Mouse (Mus musculus) liver, postnatal 0 days (tissue): ENCODE results near the gene Ercc2. TPM values are rescaled to one million over a fixed set of nuclear protein-coding genes. Genes with fewer than 3 reads are reported as not detected.
A peak's percentile ranks its signal among the peaks of the same experiment; 100 is the strongest.

Experiments
- ATAC-seq: fragments of 200-750 bp; cut with Nextera tagmentation; 2 replicates; pipeline ENCODE4 v1.8.0; 2017; ENCODE audit warnings: mild to moderate bottlenecking, moderate library complexity
- DNase-seq: peaks from one replicate; pipeline ENCODE4 v3.0.0-alpha.2; 2016
- H3K27ac ChIP-seq: fragments of 300-500 bp; sonication (generic); 2 replicates; pipeline ENCODE4 v1.5.1; 2014; ENCODE audit warnings: antibody characterized with exemption, moderate library complexity, mild to moderate bottlenecking, low read depth
- H3K27me3 ChIP-seq: fragments of 300-500 bp; sonication (generic); 2 replicates; pipeline ENCODE4 v1.6.1; 2014; ENCODE audit warnings: low read length, control low read depth, mixed read lengths; ENCODE audit not compliant: insufficient read depth
- H3K36me3 ChIP-seq: fragments of 300-500 bp; sonication (generic); replicated peaks from 2 replicates; pipeline ENCODE4 v1.6.1; 2014; ENCODE audit warnings: mild to moderate bottlenecking, control low read depth, low read length, moderate library complexity, mixed read lengths; ENCODE audit not compliant: insufficient read depth
- H3K4me1 ChIP-seq: fragments of 300-500 bp; sonication (generic); 2 replicates; pipeline ENCODE4 v1.6.1; 2014; ENCODE audit warnings: antibody characterized with exemption, mild to moderate bottlenecking, control low read depth; ENCODE audit not compliant: insufficient read depth
- H3K4me2 ChIP-seq: fragments of 300-500 bp; sonication (generic); 2 replicates; pipeline ENCODE4 v1.6.1; 2014; ENCODE audit warnings: low read depth, mild to moderate bottlenecking, low read length, moderate library complexity, mixed read lengths
- H3K4me3 ChIP-seq: fragments of 300-500 bp; sonication (generic); 2 replicates; pipeline ENCODE4 v1.5.1; 2014; ENCODE audit warnings: low read depth, low read length
- H3K9ac ChIP-seq: fragments of 300-500 bp; sonication (generic); replicated peaks from 2 replicates; pipeline ENCODE4 v1.6.1; 2014; ENCODE audit warnings: mild to moderate bottlenecking, moderate library complexity
- H3K9me3 ChIP-seq: fragments of 300-500 bp; sonication (generic); 2 replicates; pipeline ENCODE4 v1.6.1; 2016; ENCODE audit warnings: mild to moderate bottlenecking, control low read depth, low read length, mixed read lengths
- CTCF ChIP-seq: sonication (generic); IDR thresholded peaks from 2 replicates; pipeline ENCODE4 v1.5.1; 2016; ENCODE audit warnings: antibody characterized with exemption, low read depth
- EP300 ChIP-seq: IDR thresholded peaks from 2 replicates; pipeline ENCODE4 v1.6.1; 2016; ENCODE audit warnings: antibody characterized with exemption, low read depth, mild to moderate bottlenecking
- WGBS: fragments of 180-500 bp; shearing (Covaris S2); extraction: QIAGEN DNeasy Blood & Tissue Kit; methylation state at CpG from one replicate; pipeline ENCODE4 v1.1.7; 2014; ENCODE audit not compliant: insufficient replicate concordance; 5-methylcytosine and 5-hydroxymethylcytosine counted together
- polyA plus RNA-seq: library from polyadenylated mRNA; unstranded; fragments of >200 nt; fragmentation: Nextera tagmentation; extraction: Ambion mirVana; gene quantifications from 2 replicates; pipeline ENCODE4 v1.2.1, GENCODE M21; 2015

Ercc2 gene
- polyA plus RNA-seq, 1 experiment from 2014 or later, result 3.8 TPM

- Histone ChIP-seq H3K27me3 (peaks cover 16% of the 10 kb centered on the region), H3K4me3 (no peak overlapping the region), H3K4me2 (no peak overlapping the region), H3K27ac (no peak overlapping the region), H3K9me3 (0 out of 2 replicates have a peak, but pooled peaks cover 3% of the 10 kb centered on the region), H3K9ac (no peak overlapping the region), H3K36me3 (no peaks in the 10 kb centered on the region), H3K4me1 (no peaks in the 10 kb centered on the region)
- ATAC-seq, result no peak
- TF ChIP-seq CTCF, result no peak
- no peak for TF ChIP-seq EP300
- WGBS, result 69% methylated on average over 5 of the region's 5 CpGs
- no peak for DNase-seq
Observed at GRCm38 (mm10) chr7:19411783-19412182, 30.0 kb downstream of the Ercc2 start.

DNA sequence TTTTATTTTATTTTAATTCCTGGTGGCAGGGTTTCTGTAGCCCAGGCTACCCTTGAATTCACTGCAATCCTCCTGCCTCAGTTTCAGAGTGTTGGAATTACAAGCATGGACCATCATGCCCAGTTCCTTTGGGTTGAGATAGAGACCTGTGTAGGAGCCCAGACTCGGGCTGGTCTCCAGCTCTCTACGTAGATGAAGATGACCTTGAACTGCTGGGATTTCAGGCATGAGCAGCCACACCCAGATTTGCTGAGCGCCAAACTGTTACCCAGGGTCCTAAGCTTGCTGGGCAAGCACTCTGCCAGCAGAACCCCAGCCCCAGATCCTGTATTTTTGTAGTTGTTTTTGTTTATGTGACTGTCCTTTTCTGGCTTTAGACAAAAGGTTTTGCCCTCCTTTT, 31.7 kb downstream of the Ercc2 start:
- peaks cover 23% of the 10 kb centered on the region for H3K27me3 ChIP-seq
- no peak overlapping the region for H3K4me3 ChIP-seq
- H3K9me3 ChIP-seq, result 0 out of 2 replicates have a peak, but pooled peaks cover 3% of the 10 kb centered on the region
- ATAC-seq (no peak), DNase-seq (no peak)
- no peak overlapping the region for H3K9ac ChIP-seq
- H3K4me2 ChIP-seq, result no peak overlapping the region
- no peak overlapping the region for H3K27ac ChIP-seq
- no peak for TF ChIP-seq EP300
- no peak for TF ChIP-seq CTCF
- H3K36me3 ChIP-seq, result no peaks in the 10 kb centered on the region
- 71% methylated on average over 3 of the region's 3 CpGs for WGBS
- H3K4me1 ChIP-seq, result no peaks in the 10 kb centered on the region

DNA sequence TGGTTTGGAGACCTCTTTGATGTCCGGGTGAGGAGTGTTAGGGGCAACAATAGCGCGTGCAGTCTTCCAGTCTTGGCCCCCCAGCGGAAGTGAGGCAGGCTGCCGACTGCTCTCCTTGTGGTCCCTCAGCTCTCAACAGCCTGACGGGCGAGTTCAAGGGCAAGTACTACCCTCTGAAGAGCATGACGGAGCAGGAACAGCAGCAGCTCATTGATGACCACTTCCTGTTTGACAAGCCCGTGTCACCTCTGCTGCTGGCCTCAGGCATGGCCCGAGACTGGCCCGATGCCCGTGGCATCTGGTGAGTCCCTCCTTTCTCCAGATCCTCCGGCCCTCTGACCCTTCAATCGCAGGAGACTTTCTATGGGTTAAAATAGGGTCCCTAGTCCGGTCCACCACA, 34.8 kb downstream of the Ercc2 start:
- H3K9me3 ChIP-seq, result 0 out of 2 replicates have a peak, but pooled peaks cover 3% of the 10 kb centered on the region
- ATAC-seq, result no peak
- H3K36me3 ChIP-seq, result no peaks in the 10 kb centered on the region
- peaks cover 43% of the 10 kb centered on the region for H3K27me3 ChIP-seq
- no peak overlapping the region for H3K4me3 ChIP-seq
- H3K9ac ChIP-seq, result no peak overlapping the region
- no peak for TF ChIP-seq CTCF
- no peak for TF ChIP-seq EP300
- no peak for DNase-seq
- no peak overlapping the region for H3K4me2 ChIP-seq
- WGBS, result 54% methylated on average over 15 of the region's 15 CpGs
- H3K4me1 ChIP-seq, result peaks cover 13% of the 10 kb centered on the region
- no peak overlapping the region for H3K27ac ChIP-seq

- DNase-seq (no peak), ATAC-seq (no peak)
- Histone ChIP-seq H3K27ac (no peak overlapping the region), H3K27me3 (peaks cover 37% of the 10 kb centered on the region), H3K4me1 (peaks cover 13% of the 10 kb centered on the region), H3K4me2 (no peak overlapping the region), H3K9ac (no peak overlapping the region), H3K9me3 (no peaks in the 10 kb centered on the region), H3K4me3 (no peak overlapping the region), H3K36me3 (no peaks in the 10 kb centered on the region)
- TF ChIP-seq CTCF, result no peak
- no peak for TF ChIP-seq EP300
- WGBS, result 6% methylated on average over 26 of the region's 28 CpGs
Observed at GRCm38 (mm10) chr7:19420121-19420520, 38.3 kb downstream of the Ercc2 start.

DNA sequence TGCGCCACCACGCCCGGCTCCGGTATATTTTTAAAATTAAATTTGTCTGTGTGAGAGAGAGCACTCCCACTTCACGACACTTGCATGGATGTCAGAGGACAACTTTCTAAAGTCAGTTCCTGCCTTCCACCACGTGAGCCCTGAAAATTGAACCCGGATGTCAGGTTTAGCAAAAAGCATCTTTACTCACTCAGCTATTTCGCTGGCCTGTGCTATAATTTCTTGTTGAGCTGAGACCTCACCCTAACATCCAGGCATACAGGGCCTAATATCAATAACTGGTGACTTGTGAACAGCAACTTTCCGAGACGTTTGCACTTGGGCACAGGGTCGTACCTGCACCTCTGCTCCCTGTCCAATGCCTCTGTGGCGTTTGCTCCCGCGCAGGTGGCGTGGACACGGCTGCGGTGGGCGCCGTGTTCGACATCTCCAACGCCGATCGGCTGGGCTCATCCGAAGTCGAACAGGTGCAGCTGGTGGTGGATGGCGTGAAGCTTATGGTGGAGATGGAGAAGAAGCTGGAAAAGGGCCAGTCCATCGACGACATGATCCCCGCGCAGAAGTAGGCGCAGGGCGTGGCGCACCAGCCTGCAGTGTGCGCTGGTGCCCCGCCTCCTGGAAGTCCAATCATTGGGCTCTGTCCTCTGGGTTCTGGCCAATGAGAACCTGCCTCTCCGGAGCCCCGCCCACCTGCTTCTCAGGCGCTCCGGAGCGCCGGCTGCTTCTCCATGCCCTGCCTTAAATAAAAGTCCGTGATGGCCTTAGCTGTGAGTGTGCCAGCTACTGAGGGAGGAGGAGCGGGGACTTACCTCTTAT, 39.2 kb downstream of the Ercc2 start:
- peaks cover 13% of the 10 kb centered on the region for H3K4me1 ChIP-seq
- no peaks in the 10 kb centered on the region for H3K9me3 ChIP-seq
- no peak overlapping the region for H3K27ac ChIP-seq
- H3K36me3 ChIP-seq, result peaks cover 6% of the 10 kb centered on the region
- H3K4me3 ChIP-seq, result peak overlapping the region; percentile 20; the same call in 1 of the 2 replicates
- TF ChIP-seq CTCF, result no peak
- TF ChIP-seq EP300, result no peak
- H3K9ac ChIP-seq, result no peak overlapping the region
- peaks cover 36% of the 10 kb centered on the region for H3K27me3 ChIP-seq
- DNase-seq (peak; percentile 89), ATAC-seq (peak; percentile 94)
- peak overlapping the region; percentile 62 for H3K4me2 ChIP-seq
- WGBS, result 10% methylated on average over 43 of the region's 43 CpGs

GRCm38 (mm10) chr7:19423083-19423482, 41.3 kb downstream of the Ercc2 start:
- Histone ChIP-seq H3K9ac (no peak overlapping the region), H3K9me3 (no peaks in the 10 kb centered on the region), H3K4me2 (no peak overlapping the region), H3K27ac (no peak overlapping the region), H3K4me3 (no peak overlapping the region), H3K27me3 (peaks cover 22% of the 10 kb centered on the region), H3K36me3 (peaks cover 15% of the 10 kb centered on the region), H3K4me1 (peaks cover 13% of the 10 kb centered on the region)
- no peak for DNase-seq
- 82% methylated on average over 3 of the region's 3 CpGs for WGBS
- no peak for TF ChIP-seq EP300
- TF ChIP-seq CTCF, result no peak
- no peak for ATAC-seq

GRCm38 (mm10) chr7:19424051-19424450, 42.2 kb downstream of the Ercc2 start:
- Histone ChIP-seq H3K27ac (no peak overlapping the region), H3K9ac (no peak overlapping the region), H3K9me3 (no peaks in the 10 kb centered on the region), H3K36me3 (peaks cover 19% of the 10 kb centered on the region), H3K4me1 (peaks cover 13% of the 10 kb centered on the region), H3K4me3 (no peak overlapping the region), H3K27me3 (peaks cover 20% of the 10 kb centered on the region), H3K4me2 (no peak overlapping the region)
- DNase-seq, result no peak
- 47% methylated on average over 4 of the region's 4 CpGs for WGBS
- TF ChIP-seq EP300, result no peak
- no peak for TF ChIP-seq CTCF
- no peak for ATAC-seq
